Mouse (Mus musculus): ENCODE results near the gene Sval2.

The Sval2 gene

GRCm38 (mm10) chr6:41852689-41853088 lies at the start of gene Sval2:
TSS of gene Sval2 (plus strand) at chr6:41852989.
- no peak for DNase-seq

- no peak for DNase-seq
Observed at GRCm38 (mm10) chr6:41824086-41824485, 28.7 kb upstream of the Sval2 start.

GRCm38 (mm10) chr6:41829516-41829915 lies 23.3 kb upstream of the Sval2 start:
- DNase-seq, result no peak

GRCm38 (mm10) chr6:41847235-41847634 lies 5.6 kb upstream of the Sval2 start, which contains the start of gene Pip:
TSS of gene Pip (plus strand) at chr6:41847535.
- no peak for DNase-seq

- DNase-seq, result no peak
Observed at GRCm38 (mm10) chr6:41864038-41864437, 11.2 kb downstream of the Sval2 start.

- DNase-seq, result no peak
Observed at GRCm38 (mm10) chr6:41911625-41912024, 58.8 kb downstream of the Sval2 start.
